19 mouse cellular contexts compared by ENCODE assay signal in genomic region chr6:118018666-118019065, GRCm38 (mm10). TPM values are rescaled to one million over a fixed set of nuclear protein-coding genes. Genes with fewer than 3 reads are reported as not detected.
DNase-seq lines count a peak whose midpoint lies in the region; ATAC-seq and TF ChIP-seq lines count a peak whose summit lies in the region.
"Had no signal": no experiment of that assay in that cellular context is flagged by ENCODE, and none has a peak within 500 bp of the region (broad histone marks: within the 10 kb centered on the region; RNA-seq: fewer than 3 reads in every experiment).

No protein-coding gene starts in this region.

- WGBS in midbrain, postnatal 0 days = 68% methylated on average over 5 of the region's 5 CpGs
- WGBS in midbrain, embryonic 14.5 days = 87% methylated on average over 5 of the region's 5 CpGs

- H3K36me3 ChIP-seq in midbrain, postnatal 0 days (ENCODE audit: insufficient read depth, low read length) = no peaks in the 10 kb centered on the region
- no peaks in the 10 kb centered on the region for H3K36me3 ChIP-seq in midbrain, embryonic 14.5 days (ENCODE audit: control insufficient read depth, insufficient read depth, low read length)
- H3K36me3 ChIP-seq: forebrain, embryonic 10.5 days; hindbrain, embryonic 10.5 days; limb, embryonic 13.5 days; liver, embryonic 13.5 days; stomach, embryonic 15.5 days had no signal

- intact Hi-C loops in left cerebral cortex, postnatal 14 days (cut with DNase I) = no loop called here

- H3K27me3 ChIP-seq in midbrain, postnatal 0 days (ENCODE audit: insufficient read depth, low read length) = no peaks in the 10 kb centered on the region
- H3K27me3 ChIP-seq in midbrain, embryonic 14.5 days (ENCODE audit: control insufficient read depth, insufficient read depth, low read length) = 0 out of 2 replicates have a peak, but pooled peaks cover 3% of the 10 kb centered on the region

- H3K9ac ChIP-seq in midbrain, postnatal 0 days (replicated peaks; ENCODE audit: low read length, poor library complexity, severe bottlenecking) = 0 out of 2 replicates have a peak overlapping the region, but pooled peaks have one; percentile 2
- H3K9ac ChIP-seq in midbrain, embryonic 14.5 days (replicated peaks; ENCODE audit: low read length) = no peak overlapping the region
- H3K9ac ChIP-seq: limb, embryonic 13.5 days; liver, embryonic 13.5 days; lung, embryonic 14.5 days; stomach, embryonic 15.5 days had no signal

- H3K4me1 ChIP-seq in midbrain, postnatal 0 days (ENCODE audit: insufficient read depth, low read length) = peaks cover 30% of the 10 kb centered on the region
- H3K4me1 ChIP-seq in midbrain, embryonic 14.5 days (ENCODE audit: control insufficient read depth, insufficient read depth, low read length) = peaks cover 25% of the 10 kb centered on the region
- H3K4me1 ChIP-seq: liver, embryonic 13.5 days; stomach, embryonic 15.5 days had no signal

- H3K9me3 ChIP-seq in midbrain, postnatal 0 days (ENCODE audit: low read length) = no peaks in the 10 kb centered on the region
- H3K9me3 ChIP-seq in midbrain, embryonic 14.5 days (ENCODE audit: control insufficient read depth, low read length) = no peaks in the 10 kb centered on the region
- H3K9me3 ChIP-seq: forebrain, embryonic 10.5 days; hindbrain, embryonic 10.5 days; limb, embryonic 13.5 days; liver, embryonic 13.5 days; stomach, embryonic 15.5 days had no signal

- peak; percentile 28 for DNase-seq in layer of hippocampus, adult 11-12 months (ENCODE audit: low spot score)
- no peak for DNase-seq in layer of hippocampus, postnatal 10 days (ENCODE audit: low spot score in 2 of 2)
- DNase-seq in midbrain, postnatal 0 days (ENCODE audit: low spot score) = no peak
- DNase-seq in midbrain, embryonic 14.5 days = no peak
- peak; percentile 49 to 64 for DNase-seq in left cerebral cortex, postnatal 14 days (ENCODE audit: low spot score in 2 of 2)
- DNase-seq in right cerebral cortex, postnatal 36 days (ENCODE audit: low spot score in 2 of 2) = peak; percentile 58 to 63
- no peak for DNase-seq in spleen, adult 12 weeks (ENCODE audit: low spot score)
- DNase-seq: adrenal gland, postnatal 25 days; cerebellum, adult 11-12 months; gastrocnemius, postnatal 36 days; kidney, adult 8-10 months; kidney, postnatal 14 days; liver, embryonic 13.5 days; lung, embryonic 14.5 days; lung, postnatal 36 days had no signal

- no peak overlapping the region for H3K4me3 ChIP-seq in midbrain, postnatal 0 days (ENCODE audit: low read depth, low read length)
- no peak overlapping the region for H3K4me3 ChIP-seq in midbrain, embryonic 14.5 days (replicated peaks; ENCODE audit: low read depth, low read length)
- H3K4me3 ChIP-seq: forebrain, embryonic 10.5 days; hindbrain, embryonic 10.5 days; limb, embryonic 13.5 days; liver, embryonic 13.5 days; stomach, embryonic 15.5 days had no signal

- H3K4me2 ChIP-seq in midbrain, postnatal 0 days (ENCODE audit: low read depth, low read length, poor library complexity, severe bottlenecking) = no peak overlapping the region
- no peak overlapping the region for H3K4me2 ChIP-seq in midbrain, embryonic 14.5 days (ENCODE audit: low read length)
- H3K4me2 ChIP-seq: limb, embryonic 13.5 days; liver, embryonic 13.5 days; lung, embryonic 14.5 days; stomach, embryonic 15.5 days had no signal

- peak overlapping the region; percentile 47; the same call in 1 of the 2 replicates for H3K27ac ChIP-seq in midbrain, postnatal 0 days (ENCODE audit: low read depth, low read length)
- no peak overlapping the region for H3K27ac ChIP-seq in midbrain, embryonic 14.5 days (replicated peaks; ENCODE audit: low read depth, low read length)
- H3K27ac ChIP-seq: forebrain, embryonic 10.5 days; hindbrain, embryonic 10.5 days; limb, embryonic 13.5 days; liver, embryonic 13.5 days; stomach, embryonic 15.5 days had no signal

- ATAC-seq in midbrain, postnatal 0 days (ENCODE audit: low FRiP score) = no peak
- ATAC-seq in midbrain, embryonic 14.5 days (ENCODE audit: low FRiP score, low TSS enrichment) = no peak

- TF ChIP-seq CTCF in midbrain, postnatal 0 days (IDR thresholded peaks at IDR 0.05) = no peak

RNA-seq across cellular contexts. Expression of gene Rasgef1a, which starts 7.4 kb away (rescaled TPM):
- total RNA-seq in layer of hippocampus, postnatal 10 days (2021) = 10 to 100 TPM; 88.6 to 89.3 TPM
- 23.0 and 25.4 TPM in 2 replicates for total RNA-seq in midbrain, postnatal 0 days (2014; rRNA removed)
- polyA plus RNA-seq in midbrain, postnatal 0 days (2015; fragmentation: Nextera tagmentation; extraction: Ambion mirVana) = 10.9 and 11.6 TPM in 2 replicates
- 2.1 and 3.8 TPM in 2 replicates for polyA plus RNA-seq in midbrain, embryonic 14.5 days (2014; fragmentation: Nextera tagmentation; extraction: Ambion mirVana)
- total RNA-seq in left cerebral cortex, postnatal 14 days (2021) = 100 to 1,000 TPM; 121 to 129 TPM
- polyA plus RNA-seq: hindbrain, embryonic 10.5 days had no signal

Comparison
In these comparisons a context has a peak if more than half of its experiments do, and no peak if none do; other contexts are left out.
1. DNase-seq: peak in layer of hippocampus, adult 11-12 months (single experiment), left cerebral cortex, postnatal 14 days (2 of 2) and right cerebral cortex, postnatal 36 days (2 of 2); none in layer of hippocampus, postnatal 10 days (0 of 2), midbrain, postnatal 0 days (single experiment), midbrain, embryonic 14.5 days (single experiment) and spleen, adult 12 weeks (single experiment).